Mouse (Mus musculus) fat pad, adult 2 months (tissue): ENCODE data around the gene 1700102P08Rik.

Experiments used
- DNase-seq: peaks from one replicate; pipeline ENCODE4 v3.0.0-alpha.2; 2011; ENCODE audit warnings: low read depth, low spot score; ENCODE audit errors: extremely low read depth

The 1700102P08Rik gene

DNA sequence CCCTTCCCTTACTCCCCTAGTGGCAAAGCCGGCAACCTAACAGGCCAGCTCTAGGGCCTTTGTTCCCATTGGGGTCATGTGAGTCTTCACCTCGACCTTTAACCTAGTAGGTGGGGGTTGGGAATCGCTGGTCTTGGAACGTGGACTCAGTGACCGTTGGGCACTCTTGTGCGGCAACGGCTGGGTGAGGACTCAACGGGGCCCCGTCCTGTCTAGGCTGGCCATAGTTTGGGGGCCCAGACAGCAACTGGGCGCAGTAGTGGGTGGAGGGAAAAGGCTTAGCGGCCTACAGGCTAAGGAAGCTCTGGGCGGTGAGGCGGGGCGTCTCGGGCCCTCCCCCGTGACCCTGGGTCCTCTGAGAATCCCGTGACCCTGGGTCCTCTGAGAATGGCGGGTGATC is at the start of gene 1700102P08Rik:
Gene 1700102P08Rik (plus strand): TSS at position 130 of the 400 bp plus-strand sequence.
- no peak for DNase-seq

DNA sequence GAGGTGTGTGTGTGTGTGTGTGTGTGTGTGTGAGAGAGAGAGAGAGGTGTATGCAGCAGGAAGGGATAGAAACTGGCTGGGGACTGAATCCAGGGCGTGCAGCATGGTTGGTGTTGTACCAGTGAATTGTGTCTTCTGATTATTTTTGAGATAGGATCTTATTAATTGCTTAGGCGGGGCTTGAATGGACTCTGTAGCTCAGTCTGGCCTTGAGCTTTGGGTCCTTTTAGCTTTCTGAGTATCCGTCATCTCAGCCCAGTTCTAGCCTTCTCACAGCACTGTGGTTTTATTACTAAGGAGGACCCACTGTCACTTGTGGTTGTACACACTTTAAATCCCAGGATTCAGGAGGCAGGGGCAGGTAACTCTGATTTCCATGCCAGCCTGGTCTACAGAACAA is 49.3 kb upstream of the 1700102P08Rik start:
- no peak for DNase-seq

GRCm38 (mm10) chr9:108343835-108344234 is 48.8 kb upstream of the 1700102P08Rik start:
- no peak for DNase-seq

DNA sequence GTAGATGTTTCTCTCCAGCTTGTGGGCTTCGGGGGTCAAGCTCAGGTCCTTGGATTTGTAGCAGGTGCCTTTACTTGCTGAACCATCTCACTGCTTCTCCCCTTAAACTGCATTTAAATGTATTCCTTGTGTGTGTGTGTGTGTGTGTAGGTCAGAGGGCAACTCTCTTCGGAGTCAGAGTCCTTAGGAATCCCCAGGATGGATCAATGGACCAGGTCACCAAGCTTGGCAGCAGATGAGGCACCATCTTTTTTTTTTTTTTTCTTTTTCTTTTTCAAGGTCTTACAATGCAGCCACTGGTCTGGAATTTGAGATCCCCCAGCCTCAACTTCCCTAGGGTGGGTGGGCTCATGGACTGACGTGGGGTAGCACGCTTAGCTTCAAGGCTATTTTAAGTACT is 48.1 kb upstream of the 1700102P08Rik start:
- DNase-seq = no peak

GRCm38 (mm10) chr9:108347024-108347423 is 45.6 kb upstream of the 1700102P08Rik start:
- DNase-seq = no peak

GRCm38 (mm10) chr9:108347540-108348289 is 44.9 kb upstream of the 1700102P08Rik start, which contains the start of gene Usp4:
Gene Usp4, plus strand, starts transcription at chr9:108347853.
- DNase-seq = no peak

DNA sequence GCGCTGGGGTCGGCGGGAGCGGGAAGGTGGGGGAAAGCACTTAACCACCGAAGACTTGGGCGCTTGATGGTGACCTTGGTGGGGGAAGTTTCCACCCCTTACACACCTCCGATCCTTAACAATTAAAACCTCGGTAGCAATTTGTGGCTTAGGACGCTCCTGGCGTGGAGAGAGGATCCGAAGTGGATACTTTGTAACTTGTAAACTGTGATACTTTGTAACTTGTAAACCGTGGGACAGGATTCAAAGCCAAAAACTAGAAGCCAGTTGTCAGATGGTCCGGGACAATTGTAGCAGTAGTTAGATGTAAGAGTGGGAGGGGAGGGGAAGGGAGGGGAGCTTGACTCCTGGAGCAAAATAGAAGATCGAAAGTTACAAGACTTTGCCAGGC is 44.3 kb upstream of the 1700102P08Rik start:
- no peak for DNase-seq

- no peak for DNase-seq
These were observed 42.9 kb upstream of the 1700102P08Rik start for GRCm38 (mm10) chr9:108349727-108350126.

DNA sequence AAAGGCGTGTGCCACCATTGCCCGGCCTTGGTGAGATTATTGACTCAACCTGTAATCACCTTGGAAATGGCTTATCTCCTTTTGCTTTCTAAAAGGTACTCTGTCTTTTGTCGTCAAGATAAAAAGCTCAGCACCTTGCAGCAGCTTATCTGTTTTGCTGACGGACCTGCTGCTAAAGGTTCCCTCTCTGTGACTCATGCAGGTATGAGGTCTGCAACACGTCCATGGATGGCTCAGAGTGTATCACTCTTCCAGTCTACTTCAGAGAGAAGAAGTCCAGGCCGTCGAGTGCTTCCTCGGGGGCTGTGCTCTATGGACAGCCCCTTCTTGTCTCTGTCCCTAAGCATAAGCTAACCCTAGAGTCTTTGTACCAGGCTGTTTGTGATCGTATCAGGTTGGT is 14.4 kb upstream of the 1700102P08Rik start:
- no peak for DNase-seq

DNA sequence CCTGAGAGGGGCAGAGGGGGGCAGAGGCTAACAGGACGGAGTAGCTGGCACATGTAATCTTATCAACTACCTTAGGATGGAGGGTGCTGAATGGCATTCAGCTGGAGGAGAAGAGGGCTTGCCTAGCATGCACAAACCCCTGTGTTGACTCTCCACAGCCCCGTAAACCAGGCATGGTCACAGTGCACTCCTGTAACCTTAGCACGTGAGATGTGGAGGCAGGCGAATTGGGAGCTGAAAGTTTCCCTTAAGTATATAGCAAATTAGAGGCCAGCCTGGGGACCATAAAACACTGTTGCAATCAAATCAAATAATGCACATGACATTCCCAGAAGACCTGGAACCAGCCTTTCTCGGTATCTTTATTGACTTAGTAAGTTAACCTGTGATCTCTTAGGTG is 13.9 kb upstream of the 1700102P08Rik start:
- no peak for DNase-seq

DNA sequence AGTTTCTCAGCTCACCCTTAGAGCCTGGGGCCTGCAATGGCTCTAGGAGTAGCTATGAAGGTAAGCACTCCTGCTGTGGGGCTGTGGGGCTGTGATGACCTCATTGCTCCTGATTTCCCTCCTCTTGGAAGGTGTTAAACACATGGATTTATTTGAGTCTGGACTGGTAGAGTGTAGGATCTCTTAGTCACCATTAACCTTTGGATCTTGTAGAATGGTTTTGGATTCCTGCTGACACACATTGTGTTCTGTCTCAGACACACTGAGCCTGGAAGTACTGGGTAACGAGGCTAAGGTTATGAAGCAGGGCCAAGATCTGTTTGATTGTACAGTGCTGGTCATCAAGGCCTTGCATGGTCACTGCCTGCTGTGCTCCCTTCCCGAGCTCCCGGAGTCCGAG is 13.3 kb upstream of the 1700102P08Rik start:
- DNase-seq = no peak

- no peak for DNase-seq
These were observed 11.2 kb upstream of the 1700102P08Rik start for GRCm38 (mm10) chr9:108381382-108381781.

- DNase-seq = no peak
These were observed 7.6 kb upstream of the 1700102P08Rik start for GRCm38 (mm10) chr9:108385006-108385405.

DNA sequence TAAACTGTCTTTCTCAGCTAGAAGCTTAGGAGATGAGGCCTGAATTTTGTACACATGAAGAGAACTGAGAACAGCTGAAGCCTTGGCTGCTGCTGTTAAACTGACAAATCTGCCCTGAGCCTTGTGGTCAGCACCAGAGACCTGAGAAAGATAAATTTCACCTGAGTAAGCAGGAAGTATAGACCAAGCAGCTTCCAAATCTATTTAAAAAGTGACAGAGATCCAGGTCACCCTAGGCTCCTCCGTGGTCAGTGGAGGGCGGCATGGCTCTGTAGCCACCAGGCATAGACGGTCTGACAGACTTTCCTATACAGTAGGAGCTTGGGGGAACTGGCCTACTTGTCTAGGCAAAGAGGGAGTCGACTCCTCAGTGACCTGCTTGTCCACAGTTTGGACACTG is 5.8 kb upstream of the 1700102P08Rik start:
- no peak for DNase-seq

DNA sequence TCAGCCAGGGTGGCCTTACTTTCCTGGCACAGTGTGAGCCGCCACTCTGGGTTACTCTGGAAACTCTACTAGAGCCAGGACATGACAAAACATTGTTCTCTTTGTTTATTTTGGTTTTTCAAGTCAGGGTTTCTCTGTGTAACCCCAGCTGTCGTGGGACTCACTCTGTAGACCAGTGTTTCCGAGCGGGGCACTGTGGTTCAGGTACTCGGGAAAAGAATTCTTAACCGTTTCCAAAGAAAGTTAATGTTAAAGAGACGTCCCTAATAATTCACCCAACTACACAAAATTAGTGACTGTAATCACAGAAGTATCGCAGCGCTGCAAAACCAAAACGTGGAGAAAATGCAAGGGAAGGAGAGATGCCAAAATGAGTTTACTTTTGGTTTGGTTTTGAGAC is 4.0 kb upstream of the 1700102P08Rik start:
- DNase-seq = no peak

DNA sequence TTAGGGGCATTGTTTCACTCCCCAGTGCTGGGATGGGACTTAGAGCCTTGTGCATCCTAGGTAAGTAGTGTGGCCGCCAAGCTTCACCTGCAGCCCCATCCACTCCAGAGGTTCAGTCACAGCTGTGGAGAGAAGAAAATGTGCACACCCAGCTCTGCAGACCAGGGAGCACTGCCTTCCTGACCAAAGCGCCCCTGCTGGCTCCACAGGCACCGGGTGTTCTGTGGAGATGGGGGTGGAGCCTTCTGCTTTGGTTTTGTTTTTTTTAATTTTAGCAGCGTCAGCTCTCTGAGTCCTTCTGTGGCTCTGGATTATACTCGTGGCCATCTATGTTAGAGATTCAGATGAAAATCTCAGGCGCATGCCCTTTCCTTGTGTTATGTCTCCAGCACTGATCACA is 3.4 kb upstream of the 1700102P08Rik start:
- no peak for DNase-seq

DNA sequence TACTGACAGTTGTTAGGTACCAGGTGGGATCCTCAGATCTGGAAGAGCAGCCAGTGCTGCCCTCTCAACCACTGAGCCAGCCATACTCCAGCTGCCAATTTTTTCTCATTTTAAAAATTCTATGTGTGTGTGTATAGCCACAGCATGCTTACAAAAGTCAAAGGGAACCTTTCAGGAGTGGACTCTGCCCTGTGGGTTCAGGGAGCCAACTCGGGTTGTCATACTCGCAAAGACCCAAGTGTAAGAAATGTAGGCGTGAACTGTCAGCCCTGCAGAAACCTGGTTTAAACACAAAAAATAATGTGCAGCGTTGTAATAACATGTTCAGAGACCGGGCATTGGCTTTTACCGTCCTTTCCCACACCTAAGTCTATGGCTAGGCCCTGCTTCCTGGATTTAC is 1.6 kb downstream of the 1700102P08Rik start:
- no peak for DNase-seq

GRCm38 (mm10) chr9:108395427-108395826 is 2.8 kb downstream of the 1700102P08Rik start:
- DNase-seq = no peak

DNA sequence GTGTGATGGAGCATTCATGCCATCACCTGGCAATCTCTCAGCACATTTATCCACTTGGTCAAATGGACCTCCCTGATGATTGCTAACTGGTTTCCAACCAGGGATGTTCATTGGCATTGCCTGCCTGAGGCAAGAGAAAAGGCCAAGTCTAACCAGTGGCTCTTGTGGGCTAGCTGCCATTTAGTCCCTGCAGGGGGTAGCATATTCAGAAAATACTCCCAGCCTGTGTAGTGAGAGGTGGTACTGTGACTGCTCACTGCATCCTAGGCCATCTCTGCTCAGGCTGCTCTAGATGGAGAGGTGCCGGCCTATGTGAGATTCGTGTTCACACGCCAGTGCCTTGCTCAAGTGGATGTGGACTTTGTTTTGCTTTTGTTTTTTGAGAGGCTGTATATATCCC is 5.7 kb downstream of the 1700102P08Rik start:
- no peak for DNase-seq

DNA sequence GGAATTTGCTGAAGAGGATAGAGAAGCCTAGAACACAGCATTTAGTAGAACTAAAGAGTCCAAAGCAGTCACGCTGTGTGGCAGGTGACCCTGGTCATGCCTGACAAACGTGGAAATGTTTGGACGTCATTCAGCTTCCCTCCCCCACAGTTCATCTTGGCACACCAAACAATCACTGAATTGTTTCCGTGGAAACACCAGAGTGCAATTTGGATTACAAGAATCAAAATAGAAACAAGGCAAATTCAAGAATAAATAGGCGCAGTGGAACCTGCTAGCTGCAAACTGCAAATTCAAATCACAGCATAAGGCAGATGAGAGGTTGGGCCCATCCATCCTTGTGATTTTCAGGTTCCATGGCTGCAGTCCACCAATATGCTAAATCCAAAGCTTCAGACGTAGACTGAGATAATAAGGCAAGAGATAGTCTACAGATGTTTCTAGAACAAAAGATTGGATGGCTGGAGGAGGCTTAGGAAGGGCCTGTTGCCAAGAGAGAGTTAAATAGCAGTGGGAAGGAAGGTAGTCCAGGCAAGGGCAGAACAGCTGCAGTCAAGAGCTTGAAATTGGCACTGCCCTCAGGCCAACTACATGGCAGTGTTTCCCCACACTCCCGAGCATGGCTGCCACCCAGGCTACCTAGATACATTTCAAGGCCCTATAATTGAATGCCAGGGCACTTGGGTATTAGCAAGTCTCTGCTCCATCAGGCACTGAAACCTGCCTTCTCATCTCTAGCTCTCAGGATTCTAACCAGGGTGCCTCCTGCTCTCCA is 8.8 kb downstream of the 1700102P08Rik start:
- no peak for DNase-seq

GRCm38 (mm10) chr9:108403081-108403480 is 10.5 kb downstream of the 1700102P08Rik start:
- no peak for DNase-seq

GRCm38 (mm10) chr9:108404451-108404850 is 11.8 kb downstream of the 1700102P08Rik start:
- no peak for DNase-seq
